Mouse (Mus musculus): ENCODE results near the gene Gm47995.

- TF ChIP-seq CTCF (IDR thresholded peaks at IDR 0.05; ENCODE audit: insufficient read depth, low read length) (no peak), POLR2A (IDR thresholded peaks at IDR 0.05; ENCODE audit: borderline replicate concordance, extremely low read depth, low read depth, low read length) (no peak)
Observed at GRCm38 (mm10) chr1:151188469-151188868, 9.8 kb upstream of the Gm47995 start.
